Mouse (Mus musculus) cortical plate, adult 2 months (tissue): ENCODE measurements around the gene Slc27a2.

Experiments used
- CTCF ChIP-seq: fragments of 200-500 bp; IDR thresholded peaks from 2 replicates; pipeline ENCODE4 v1.5.1; 2011; ENCODE audit warnings: mild to moderate bottlenecking, control low read depth, low read length; ENCODE audit not compliant: insufficient read depth; ENCODE audit errors: extremely low read depth
- POLR2A ChIP-seq: fragments of 200-500 bp; IDR thresholded peaks from 2 replicates; pipeline ENCODE4 v1.6.1; 2011; ENCODE audit warnings: mild to moderate bottlenecking, low read length, control low read depth; ENCODE audit not compliant: insufficient read depth; ENCODE audit errors: extremely low read depth

DNA sequence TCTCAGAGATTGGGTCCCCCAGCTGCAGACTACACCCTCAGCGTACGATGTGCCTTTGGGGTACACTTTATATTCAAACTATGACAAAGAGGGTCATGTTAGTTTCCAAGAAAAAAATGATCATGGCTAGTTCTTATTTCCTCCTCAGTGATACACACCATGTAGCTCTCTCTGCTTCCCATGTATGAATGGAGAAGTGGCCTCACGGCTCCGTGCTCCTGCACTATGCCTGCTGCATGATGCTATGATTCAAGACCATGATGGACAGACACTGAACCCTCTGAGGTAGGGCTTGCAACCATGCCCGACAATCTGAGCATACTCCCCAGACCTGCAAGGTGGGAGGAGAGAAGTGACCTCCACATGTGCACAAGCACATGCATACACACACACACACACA lies 44.7 kb upstream of the Slc27a2 start:
- TF ChIP-seq CTCF = no peak
- TF ChIP-seq POLR2A = no peak
